Mouse (Mus musculus) right cerebral cortex, adult 2 months (tissue): ENCODE measurements around the gene Ip6k1.

ENCODE experiments used
- DNase-seq, 2 experiments: peaks; one replicate each; pipeline ENCODE4 v3.0.0; 2021 to 2022; ENCODE audit warnings: low spot score in 2 of 2

Ip6k1 gene

GRCm38 (mm10) chr9:108095518-108095917, 93.2 kb downstream of the Ip6k1 start:
- peak; percentile 56 to 59 for DNase-seq

GRCm38 (mm10) chr9:108095949-108096712, 93.8 kb downstream of the Ip6k1 start:
- no peak for DNase-seq
